Mouse (Mus musculus) neutrophil, adult 83 days (primary cell): ENCODE measurements around the gene Ccdc186. TPM values are rescaled to one million over a fixed set of nuclear protein-coding genes. Genes with fewer than 3 reads are reported as not detected.

ENCODE experiments used
- total RNA-seq, 2 experiments: library from RNA; stranded (reverse); gene quantifications; one replicate each; pipeline ENCODE4 v1.2.4; 2023

The Ccdc186 gene
- total RNA-seq, result 10 to 100 TPM; 21.5 to 21.6 TPM

DNA sequence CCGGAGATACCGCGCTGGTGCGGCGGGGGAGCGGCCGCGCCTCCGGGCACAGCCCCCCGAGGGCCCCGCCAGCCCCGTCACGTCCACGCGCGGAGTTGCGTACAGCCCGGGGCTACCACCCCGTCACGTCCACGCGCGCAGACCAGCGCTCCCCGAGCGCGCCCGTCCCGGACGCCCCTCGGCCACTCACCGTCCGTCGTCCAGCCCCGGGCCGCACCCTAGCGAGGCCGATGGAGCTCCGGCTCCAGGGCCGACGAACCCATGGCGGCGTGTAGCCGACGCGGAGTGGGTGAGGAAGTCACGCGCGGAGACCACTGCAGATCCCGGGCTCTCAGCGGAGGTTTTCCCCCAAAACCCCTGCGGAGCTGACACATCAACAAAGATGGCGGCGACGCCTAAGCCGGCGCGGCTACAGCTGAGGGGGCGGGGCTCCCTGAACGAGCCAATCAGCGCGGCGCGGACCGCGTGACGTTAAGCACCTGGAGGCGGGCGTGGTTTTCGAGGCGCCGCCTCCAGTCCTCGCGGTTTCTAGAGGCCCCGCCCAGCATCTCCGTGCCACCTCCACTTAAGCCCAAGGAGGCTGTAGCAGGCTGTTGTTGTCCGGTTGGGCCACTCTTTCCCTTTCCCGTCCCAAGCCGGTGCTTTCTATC lies at the start of gene Ccdc186:
Gene Ccdc186 (minus strand): TSS at position 393 of the 650 bp plus-strand sequence.

GRCm38 (mm10) chr19:56826047-56826631 lies 4.1 kb upstream of the Ccdc186 start, which contains the start of gene Tdrd1:
Gene Tdrd1, plus strand, starts transcription at chr19:56826209.

Other genes with a start within 250 kb of the Ccdc186 start
- under 1 TPM; 0.18 to 0.26 TPM for gene Adrb1, start 100.0 kb downstream of the Ccdc186 start, total RNA-seq
- gene Tdrd1, start 4.0 kb upstream of the Ccdc186 start, total RNA-seq, result not detected
- gene Vwa2, start 52.1 kb upstream of the Ccdc186 start, total RNA-seq, result not detected
- gene Afap1l2, start 186.0 kb upstream of the Ccdc186 start, total RNA-seq, result not detected